Mouse (Mus musculus) frontal cortex, postnatal 10 days (tissue): ENCODE measurements around the gene Tbx18.

Experiments
- DNase-seq, 2 experiments: peaks; one replicate each; pipeline ENCODE4 v3.0.0; 2022; ENCODE audit warnings: low spot score in 2 of 2, mixed read lengths in 1 of 2

The Tbx18 gene

DNA sequence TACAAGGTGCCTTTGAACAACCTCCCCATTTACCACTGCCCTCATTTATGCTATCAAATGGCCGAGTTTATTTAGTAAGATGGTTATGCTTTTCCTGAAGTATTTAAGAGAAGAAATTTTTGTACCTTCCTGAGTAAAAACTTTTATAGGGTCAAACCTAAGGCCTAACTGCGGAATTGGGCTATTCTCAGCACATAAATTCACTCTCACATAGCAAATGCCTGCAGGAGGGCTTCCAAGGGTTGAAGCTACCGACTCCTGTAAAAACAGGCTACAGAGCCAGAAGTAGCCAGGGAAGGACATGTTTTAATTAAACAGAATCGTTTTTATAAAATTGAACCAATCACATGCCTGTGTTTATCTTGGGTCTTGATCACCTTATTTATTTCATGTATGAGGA lies 20.7 kb downstream of the Tbx18 start:
- no peak for DNase-seq

DNA sequence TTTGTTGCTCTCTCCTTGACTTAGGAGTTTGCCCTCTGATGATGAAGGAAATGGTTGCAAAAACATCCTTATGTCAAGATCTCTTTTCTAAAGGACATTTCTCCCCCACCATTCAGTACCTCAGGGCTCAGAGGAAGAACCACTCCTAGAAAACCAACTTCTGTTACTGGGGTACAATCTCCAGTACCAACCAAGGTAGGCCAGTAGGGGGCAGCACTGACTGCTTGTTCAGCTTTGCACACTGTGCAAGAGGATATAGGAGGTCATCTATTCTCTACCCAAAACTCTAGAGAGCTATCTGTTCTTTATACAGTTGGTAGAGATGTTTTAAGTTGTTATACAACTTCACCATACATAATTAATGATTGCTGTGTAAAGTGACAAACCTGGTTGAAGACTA lies 22.9 kb downstream of the Tbx18 start:
- DNase-seq, result peak in 1 of 2 experiments; percentile 12

DNA sequence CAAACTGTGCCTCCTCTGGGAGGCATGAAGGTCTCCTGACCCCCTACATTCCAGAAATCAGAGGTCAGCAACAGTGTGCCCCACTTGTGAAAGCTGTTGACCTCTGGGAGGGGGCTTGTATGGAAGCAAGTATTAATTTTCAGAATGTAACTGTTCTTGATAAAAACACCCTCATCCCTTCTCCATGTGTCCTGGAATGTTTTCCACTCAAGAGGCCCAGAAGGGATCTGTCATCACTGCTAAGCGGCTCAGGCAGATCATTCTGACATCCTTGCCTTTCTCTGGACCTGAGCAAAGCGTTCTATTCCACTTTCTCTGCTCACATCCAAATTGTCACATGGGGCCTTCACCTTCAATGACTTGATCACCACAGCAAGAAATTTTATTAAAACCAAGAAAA lies 28.8 kb downstream of the Tbx18 start:
- DNase-seq, result no peak

DNA sequence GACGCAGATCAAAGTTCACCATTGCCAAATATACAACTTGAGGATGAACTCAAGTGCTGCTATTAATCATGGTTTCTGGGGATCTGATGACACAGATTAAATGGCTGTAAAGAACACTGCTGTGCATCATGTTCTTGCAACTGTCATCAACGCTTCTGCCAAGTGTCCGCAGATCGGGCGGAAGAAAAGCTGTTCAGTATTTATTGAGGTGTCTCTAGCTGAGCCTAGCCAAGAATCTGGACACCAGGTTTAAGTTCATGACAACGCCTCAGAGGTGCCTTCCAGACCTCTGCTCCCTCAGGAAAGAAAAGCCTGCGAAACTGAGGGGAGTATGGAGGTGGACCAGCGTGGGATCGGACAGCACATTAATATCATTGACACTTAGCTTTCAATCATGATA lies 44.1 kb downstream of the Tbx18 start:
- DNase-seq, result no peak

DNA sequence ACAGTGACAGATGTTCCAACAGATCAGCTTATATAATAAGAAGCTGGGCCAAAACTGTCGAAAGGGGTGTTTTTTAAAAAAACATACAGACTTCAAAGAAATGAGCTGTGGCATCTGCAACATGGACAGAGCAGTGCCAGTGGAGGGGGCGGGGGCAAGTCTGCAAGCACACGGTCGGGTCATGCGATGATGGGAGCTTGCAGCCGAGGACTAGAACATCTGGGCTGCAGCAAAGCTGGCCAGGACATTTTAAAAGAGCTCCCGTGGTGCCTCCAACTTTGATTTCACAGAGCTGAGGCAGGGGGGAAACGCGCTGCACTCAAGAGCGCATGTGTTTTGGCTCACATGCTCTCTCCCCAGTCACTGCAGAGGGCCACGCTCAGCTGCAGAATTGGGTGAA lies 48.8 kb downstream of the Tbx18 start:
- no peak for DNase-seq
